Mouse (Mus musculus): ENCODE data around the gene Ncoa4. TPM values are rescaled to one million over a fixed set of nuclear protein-coding genes. Genes with fewer than 3 reads are reported as not detected.

Gene Ncoa4
- polyA plus RNA-seq, 1 experiment from 2014 or later, result 92.7 TPM

DNA sequence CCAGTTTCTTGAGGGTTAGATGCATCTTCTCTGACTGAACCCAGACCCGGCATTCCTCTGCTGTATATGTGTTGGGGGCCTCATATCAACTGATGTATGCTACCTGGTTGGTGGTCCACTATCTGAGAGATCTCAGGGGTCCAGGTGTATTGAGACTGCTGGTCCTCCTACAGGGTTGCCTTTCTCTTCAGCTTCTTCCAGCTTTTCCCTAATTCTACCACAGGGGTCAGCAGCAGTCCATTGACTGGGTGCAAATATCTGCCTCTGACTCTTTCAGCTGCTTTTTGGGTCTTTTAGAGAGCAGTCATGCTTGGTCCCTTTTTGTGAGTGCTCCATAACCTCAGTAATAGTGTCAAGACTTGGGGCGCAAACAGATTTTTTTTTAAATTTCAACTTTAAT, 8.8 kb upstream of the Ncoa4 start:
- 88% methylated on average over 2 of the region's 2 CpGs for WGBS
- Histone ChIP-seq H3K9me3 (replicated peaks; ENCODE audit: control insufficient read depth, low read length) (no peaks in the 10 kb centered on the region), H3K27ac (replicated peaks; ENCODE audit: low read depth, low read length) (no peak overlapping the region), H3K9ac (replicated peaks; ENCODE audit: low read length) (no peak overlapping the region), H3K4me1 (ENCODE audit: control insufficient read depth, insufficient read depth, low read length) (no peaks in the 10 kb centered on the region), H3K4me3 (ENCODE audit: low read depth, low read length) (no peak overlapping the region), H3K4me2 (ENCODE audit: low read depth, low read length) (no peak overlapping the region), H3K36me3 (replicated peaks; ENCODE audit: control insufficient read depth, insufficient read depth, low read depth, low read length) (no peaks in the 10 kb centered on the region), H3K27me3 (ENCODE audit: control insufficient read depth, insufficient read depth, low read length) (no peaks in the 10 kb centered on the region)
- no peak for ATAC-seq (replicated peaks; ENCODE audit: insufficient number of reproducible peaks, low FRiP score, low TSS enrichment, low read depth)
- no peak for DNase-seq (ENCODE audit: low spot score)

- ATAC-seq (replicated peaks; ENCODE audit: insufficient number of reproducible peaks, low FRiP score, low TSS enrichment, low read depth) (no peak), DNase-seq (ENCODE audit: low spot score) (no peak)
- Histone ChIP-seq H3K27me3 (ENCODE audit: control insufficient read depth, insufficient read depth, low read length) (no peaks in the 10 kb centered on the region), H3K4me3 (ENCODE audit: low read depth, low read length) (no peak overlapping the region), H3K9me3 (replicated peaks; ENCODE audit: control insufficient read depth, low read length) (no peaks in the 10 kb centered on the region), H3K9ac (replicated peaks; ENCODE audit: low read length) (no peak overlapping the region), H3K4me1 (ENCODE audit: control insufficient read depth, insufficient read depth, low read length) (no peaks in the 10 kb centered on the region), H3K36me3 (replicated peaks; ENCODE audit: control insufficient read depth, insufficient read depth, low read depth, low read length) (no peaks in the 10 kb centered on the region), H3K27ac (replicated peaks; ENCODE audit: low read depth, low read length) (no peak overlapping the region), H3K4me2 (ENCODE audit: low read depth, low read length) (no peak overlapping the region)
- 87% methylated on average over 18 of the region's 18 CpGs for WGBS
These were observed 7.3 kb upstream of the Ncoa4 start for GRCm38 (mm10) chr14:32152243-32152965.

GRCm38 (mm10) chr14:32153156-32153555, 6.5 kb upstream of the Ncoa4 start:
- WGBS, result 94% methylated on average over 2 of the region's 2 CpGs
- Histone ChIP-seq H3K27me3 (ENCODE audit: control insufficient read depth, insufficient read depth, low read length) (no peaks in the 10 kb centered on the region), H3K9me3 (replicated peaks; ENCODE audit: control insufficient read depth, low read length) (no peaks in the 10 kb centered on the region), H3K27ac (replicated peaks; ENCODE audit: low read depth, low read length) (no peak overlapping the region), H3K9ac (replicated peaks; ENCODE audit: low read length) (no peak overlapping the region), H3K4me3 (ENCODE audit: low read depth, low read length) (no peak overlapping the region), H3K4me1 (ENCODE audit: control insufficient read depth, insufficient read depth, low read length) (no peaks in the 10 kb centered on the region), H3K36me3 (replicated peaks; ENCODE audit: control insufficient read depth, insufficient read depth, low read depth, low read length) (no peaks in the 10 kb centered on the region), H3K4me2 (ENCODE audit: low read depth, low read length) (no peak overlapping the region)
- no peak for ATAC-seq (replicated peaks; ENCODE audit: insufficient number of reproducible peaks, low FRiP score, low TSS enrichment, low read depth)
- no peak for DNase-seq (ENCODE audit: low spot score)

DNA sequence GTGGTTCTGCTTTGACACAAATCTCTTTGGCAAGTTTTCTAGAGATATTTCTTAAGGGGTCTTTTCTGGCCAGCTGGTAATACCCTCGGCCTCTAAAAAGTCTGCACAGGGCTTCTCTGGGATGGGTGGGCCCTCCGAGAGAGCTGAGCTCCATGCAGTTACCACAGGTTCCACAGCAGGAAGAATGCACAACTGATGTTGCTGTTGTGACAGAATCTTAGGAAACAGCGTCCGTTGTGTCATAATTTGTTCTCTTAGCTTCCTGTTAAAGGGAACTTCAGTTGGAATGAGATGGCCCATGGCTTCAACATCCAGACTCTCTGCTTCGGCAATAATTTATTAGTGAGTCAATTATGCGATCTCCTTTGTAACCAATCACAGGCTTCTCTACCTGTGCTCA, 4.9 kb upstream of the Ncoa4 start:
- no peaks in the 10 kb centered on the region for H3K9me3 ChIP-seq (replicated peaks; ENCODE audit: control insufficient read depth, low read length)
- H3K9ac ChIP-seq (replicated peaks; ENCODE audit: low read length), result no peak overlapping the region
- H3K4me1 ChIP-seq (ENCODE audit: control insufficient read depth, insufficient read depth, low read length), result no peaks in the 10 kb centered on the region
- H3K4me3 ChIP-seq (ENCODE audit: low read depth, low read length), result no peak overlapping the region
- WGBS, result 92% methylated on average over 6 of the region's 6 CpGs
- H3K36me3 ChIP-seq (replicated peaks; ENCODE audit: control insufficient read depth, insufficient read depth, low read depth, low read length), result no peaks in the 10 kb centered on the region
- no peak for ATAC-seq (replicated peaks; ENCODE audit: insufficient number of reproducible peaks, low FRiP score, low TSS enrichment, low read depth)
- H3K27ac ChIP-seq (replicated peaks; ENCODE audit: low read depth, low read length), result no peak overlapping the region
- H3K27me3 ChIP-seq (ENCODE audit: control insufficient read depth, insufficient read depth, low read length), result no peaks in the 10 kb centered on the region
- no peak for DNase-seq (ENCODE audit: low spot score)
- no peak overlapping the region for H3K4me2 ChIP-seq (ENCODE audit: low read depth, low read length)

DNA sequence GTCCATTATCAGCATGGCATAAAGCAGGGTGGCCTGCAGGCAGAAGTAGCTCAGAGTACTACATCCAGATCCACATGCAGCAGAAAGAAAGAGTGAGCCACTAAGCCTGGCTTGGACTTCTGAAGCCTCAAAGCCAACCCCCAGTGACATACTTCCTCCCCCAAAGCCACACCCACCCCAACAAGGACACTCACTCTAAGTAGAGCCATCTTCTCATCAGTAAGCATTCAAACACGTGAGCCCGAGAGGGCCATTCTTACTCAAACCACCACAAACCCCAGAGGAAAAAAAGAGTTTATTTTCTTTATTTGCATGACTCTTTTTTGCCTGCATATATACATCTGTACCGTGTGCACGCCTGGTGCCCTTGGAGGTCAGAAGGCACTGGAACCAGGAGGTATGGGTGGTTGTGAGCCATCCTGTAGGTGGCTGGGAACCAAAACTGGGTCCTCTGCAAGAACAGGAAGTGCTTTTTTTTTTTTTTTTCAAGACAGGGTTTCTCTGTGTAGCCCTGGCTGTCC, 455 bp upstream of the Ncoa4 start:
- 0 out of 2 replicates have a peak, but pooled peaks cover 2% of the 10 kb centered on the region for H3K4me1 ChIP-seq (ENCODE audit: control insufficient read depth, insufficient read depth, low read length)
- no peak overlapping the region for H3K27ac ChIP-seq (replicated peaks; ENCODE audit: low read depth, low read length)
- peak overlapping the region; percentile 92 for H3K9ac ChIP-seq (replicated peaks; ENCODE audit: low read length)
- no peaks in the 10 kb centered on the region for H3K27me3 ChIP-seq (ENCODE audit: control insufficient read depth, insufficient read depth, low read length)
- H3K4me2 ChIP-seq (ENCODE audit: low read depth, low read length), result peak overlapping the region; percentile 34
- no peak for DNase-seq (ENCODE audit: low spot score)
- peak; percentile 68 for ATAC-seq (replicated peaks; ENCODE audit: insufficient number of reproducible peaks, low FRiP score, low TSS enrichment, low read depth)
- WGBS, result 35% methylated on average over 4 of the region's 4 CpGs
- H3K36me3 ChIP-seq (replicated peaks; ENCODE audit: control insufficient read depth, insufficient read depth, low read depth, low read length), result no peaks in the 10 kb centered on the region
- no peaks in the 10 kb centered on the region for H3K9me3 ChIP-seq (replicated peaks; ENCODE audit: control insufficient read depth, low read length)
- peak overlapping the region; percentile 82 for H3K4me3 ChIP-seq (ENCODE audit: low read depth, low read length)

DNA sequence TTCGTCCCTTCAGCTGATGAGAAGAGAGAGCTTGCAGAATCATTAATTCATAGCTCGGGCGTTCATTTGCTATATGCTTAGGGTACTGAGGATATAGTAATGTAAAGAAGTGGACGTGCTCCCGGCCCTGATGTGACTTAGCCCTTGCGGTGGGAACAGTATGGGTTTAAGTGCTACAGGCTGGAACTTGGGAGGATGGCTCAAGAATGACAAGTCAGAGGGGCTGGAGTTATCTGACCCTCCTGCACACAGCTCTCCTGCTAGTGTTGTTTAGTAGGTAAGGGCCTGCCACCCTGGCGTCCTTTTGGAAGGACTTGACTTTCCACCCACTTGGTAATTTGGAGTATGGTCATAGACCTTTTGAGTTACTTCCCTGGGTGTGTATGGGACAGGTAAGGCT, 898 bp downstream of the Ncoa4 start:
- Histone ChIP-seq H3K9ac (replicated peaks; ENCODE audit: low read length) (peak overlapping the region; percentile 92), H3K4me2 (ENCODE audit: low read depth, low read length) (peak overlapping the region; percentile 87), H3K27ac (replicated peaks; ENCODE audit: low read depth, low read length) (no peak overlapping the region), H3K36me3 (replicated peaks; ENCODE audit: control insufficient read depth, insufficient read depth, low read depth, low read length) (no peaks in the 10 kb centered on the region), H3K4me3 (ENCODE audit: low read depth, low read length) (peak overlapping the region; percentile 82), H3K4me1 (ENCODE audit: control insufficient read depth, insufficient read depth, low read length) (0 out of 2 replicates have a peak, but pooled peaks cover 2% of the 10 kb centered on the region), H3K9me3 (replicated peaks; ENCODE audit: control insufficient read depth, low read length) (no peaks in the 10 kb centered on the region), H3K27me3 (ENCODE audit: control insufficient read depth, insufficient read depth, low read length) (no peaks in the 10 kb centered on the region)
- ATAC-seq (replicated peaks; ENCODE audit: insufficient number of reproducible peaks, low FRiP score, low TSS enrichment, low read depth) (no peak), DNase-seq (ENCODE audit: low spot score) (no peak)
- WGBS, result 40% methylated on average over 7 of the region's 7 CpGs

DNA sequence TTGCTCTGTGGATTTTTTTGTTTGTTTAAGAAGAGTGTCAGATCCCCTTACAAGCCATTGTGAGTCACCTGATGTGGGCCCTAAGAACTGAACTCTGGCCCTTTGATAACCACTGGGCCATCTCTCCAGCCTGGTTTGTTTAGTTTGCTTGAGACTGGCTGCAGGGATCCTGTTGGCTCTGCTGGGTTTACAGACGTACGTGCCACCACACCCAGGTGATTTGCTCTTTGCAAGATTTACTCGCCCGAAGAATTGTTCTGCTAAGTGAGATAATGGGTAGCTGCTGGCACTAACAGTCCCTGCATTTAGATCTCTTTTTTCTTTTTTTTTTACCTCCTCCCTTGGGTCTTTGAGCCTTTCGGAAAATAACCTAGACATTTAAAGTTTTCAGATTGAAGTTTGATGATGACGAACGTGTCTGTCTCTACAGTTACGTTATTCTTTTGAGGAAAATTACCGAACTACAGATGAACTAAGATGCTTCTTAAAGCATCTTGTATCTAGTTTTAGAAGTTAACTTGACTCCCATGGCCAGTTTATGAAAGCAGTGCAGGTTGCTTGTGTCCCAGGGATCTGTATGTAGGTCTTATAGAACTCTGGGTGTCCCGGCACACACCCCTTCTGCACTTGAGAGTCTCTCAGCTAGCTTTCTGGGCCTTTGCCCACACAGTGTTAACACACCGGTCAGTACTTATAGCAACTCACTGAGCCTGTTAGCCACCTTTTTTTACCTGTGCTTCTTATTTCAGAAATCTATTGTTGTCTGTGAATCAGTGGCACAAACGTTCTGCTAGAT, 1.6 kb downstream of the Ncoa4 start:
- DNase-seq (ENCODE audit: low spot score), result no peak
- ATAC-seq (replicated peaks; ENCODE audit: insufficient number of reproducible peaks, low FRiP score, low TSS enrichment, low read depth), result no peak
- 86% methylated on average over 12 of the region's 12 CpGs for WGBS
- H3K27ac ChIP-seq (replicated peaks; ENCODE audit: low read depth, low read length), result no peak overlapping the region
- no peak overlapping the region for H3K4me3 ChIP-seq (ENCODE audit: low read depth, low read length)
- H3K27me3 ChIP-seq (ENCODE audit: control insufficient read depth, insufficient read depth, low read length), result no peaks in the 10 kb centered on the region
- no peaks in the 10 kb centered on the region for H3K36me3 ChIP-seq (replicated peaks; ENCODE audit: control insufficient read depth, insufficient read depth, low read depth, low read length)
- H3K9me3 ChIP-seq (replicated peaks; ENCODE audit: control insufficient read depth, low read length), result no peaks in the 10 kb centered on the region
- no peak overlapping the region for H3K9ac ChIP-seq (replicated peaks; ENCODE audit: low read length)
- H3K4me2 ChIP-seq (ENCODE audit: low read depth, low read length), result no peak overlapping the region; the same call in 1 of the 2 replicates
- H3K4me1 ChIP-seq (ENCODE audit: control insufficient read depth, insufficient read depth, low read length), result 0 out of 2 replicates have a peak, but pooled peaks cover 2% of the 10 kb centered on the region

- no peak overlapping the region for H3K9ac ChIP-seq (replicated peaks; ENCODE audit: low read length)
- no peak overlapping the region for H3K4me3 ChIP-seq (ENCODE audit: low read depth, low read length)
- H3K4me2 ChIP-seq (ENCODE audit: low read depth, low read length), result no peak overlapping the region
- H3K27ac ChIP-seq (replicated peaks; ENCODE audit: low read depth, low read length), result no peak overlapping the region
- 0 out of 2 replicates have a peak, but pooled peaks cover 2% of the 10 kb centered on the region for H3K4me1 ChIP-seq (ENCODE audit: control insufficient read depth, insufficient read depth, low read length)
- H3K36me3 ChIP-seq (replicated peaks; ENCODE audit: control insufficient read depth, insufficient read depth, low read depth, low read length), result no peaks in the 10 kb centered on the region
- WGBS, result 92% methylated on average over 5 of the region's 5 CpGs
- H3K27me3 ChIP-seq (ENCODE audit: control insufficient read depth, insufficient read depth, low read length), result no peaks in the 10 kb centered on the region
- DNase-seq (ENCODE audit: low spot score), result no peak
- no peak for ATAC-seq (replicated peaks; ENCODE audit: insufficient number of reproducible peaks, low FRiP score, low TSS enrichment, low read depth)
- H3K9me3 ChIP-seq (replicated peaks; ENCODE audit: control insufficient read depth, low read length), result no peaks in the 10 kb centered on the region
These were observed 2.6 kb downstream of the Ncoa4 start for GRCm38 (mm10) chr14:32162231-32162630.
